Mouse (Mus musculus) CH12.LX (cell line): ENCODE data around the gene Cebpe. TPM values are rescaled to one million over a fixed set of nuclear protein-coding genes. Genes with fewer than 3 reads are reported as not detected.

ENCODE experiments used
- DNase-seq: peaks from one replicate; pipeline ENCODE4 v3.0.0-alpha.2; 2013; ENCODE audit errors: extremely low read depth
- H3K27ac ChIP-seq: 2 replicates; pipeline ENCODE4 v1.5.1; 2012; ENCODE audit warnings: low read depth, mild to moderate bottlenecking, control low read depth, moderate library complexity; ENCODE audit not compliant: insufficient read depth
- H3K27me3 ChIP-seq: replicated peaks from 2 replicates; pipeline ENCODE3; 2012; ENCODE audit warnings: inconsistent platforms
- H3K36me3 ChIP-seq, 2 experiments: replicated peaks in 1 of 2; 2 replicates each; pipeline versions ENCODE3 to v1.6.1; 2012; ENCODE audit warnings: inconsistent platforms in 1 of 2, low read length in 1 of 2, mild to moderate bottlenecking in 1 of 2, mixed read lengths in 1 of 2, moderate library complexity in 1 of 2; ENCODE audit not compliant: control insufficient read depth in 1 of 2, insufficient read depth in 1 of 2
- H3K4me1 ChIP-seq, 2 experiments: 2 replicates each; pipeline ENCODE4 v1.6.1; 2012; ENCODE audit warnings: inconsistent platforms in 1 of 2, moderate library complexity in 1 of 2; ENCODE audit not compliant: insufficient read depth in 2 of 2, control insufficient read depth in 1 of 2
- H3K4me2 ChIP-seq: 2 replicates; pipeline ENCODE4 v1.6.1; 2012; ENCODE audit warnings: low read depth, mild to moderate bottlenecking, control low read depth; ENCODE audit not compliant: poor library complexity, insufficient read depth, severe bottlenecking
- H3K4me3 ChIP-seq, 3 experiments: fragments of 150-350 bp in 1 of 3; sonication (generic) in 1 of 3; replicated peaks in 1 of 3; 2 replicates each; pipeline versions ENCODE3 to v1.5.1; 2011 to 2012; ENCODE audit warnings: low read depth in 2 of 3, low read length in 2 of 3, mild to moderate bottlenecking in 2 of 3, moderate library complexity in 2 of 3, control low read depth in 1 of 3, improper control_type of control experiment in 1 of 3, inconsistent platforms in 1 of 3, mixed read lengths in 1 of 3; ENCODE audit not compliant: poor library complexity in 1 of 3
- H3K79me2 ChIP-seq: replicated peaks from 2 replicates; pipeline ENCODE4 v1.6.1; 2012; ENCODE audit warnings: mild to moderate bottlenecking, moderate library complexity; ENCODE audit not compliant: control insufficient read depth, poor library complexity, insufficient read depth, severe bottlenecking; ENCODE audit errors: extremely low read depth
- H3K9ac ChIP-seq: 2 replicates; pipeline ENCODE4 v1.6.1; 2012; ENCODE audit warnings: low read depth, mild to moderate bottlenecking, control low read depth, moderate library complexity; ENCODE audit not compliant: insufficient read depth
- H3K9me3 ChIP-seq: replicated peaks from 2 replicates; pipeline ENCODE3; 2012; ENCODE audit warnings: low read length, inconsistent platforms, mixed read lengths
- BHLHE40 ChIP-seq: IDR thresholded peaks from 2 replicates; pipeline ENCODE4 v1.6.1; 2011; ENCODE audit warnings: mild to moderate bottlenecking, low read depth, low read length, improper control_type of control experiment
- CHD1 ChIP-seq: IDR thresholded peaks from 2 replicates; pipeline ENCODE4 v1.6.1; 2012; ENCODE audit warnings: low read depth, low read length, improper control_type of control experiment, inconsistent platforms
- CHD2 ChIP-seq: IDR thresholded peaks from 2 replicates; pipeline ENCODE4 v1.6.1; 2011; ENCODE audit warnings: low read length, improper control_type of control experiment
- EP300 ChIP-seq: IDR thresholded peaks from 2 replicates; pipeline ENCODE4 v1.6.1; 2011; ENCODE audit warnings: low read length, improper control_type of control experiment
- GABPA ChIP-seq: IDR thresholded peaks from 2 replicates; pipeline ENCODE4 v1.6.1; 2012; ENCODE audit warnings: low read depth, low read length, improper control_type of control experiment, inconsistent platforms; ENCODE audit not compliant: insufficient replicate concordance
- HCFC1 ChIP-seq: IDR thresholded peaks from 2 replicates; pipeline ENCODE4 v1.6.1; 2012; ENCODE audit warnings: low read depth, mild to moderate bottlenecking, inconsistent platforms, low read length, improper control_type of control experiment
- IRF4 ChIP-seq: IDR thresholded peaks from 2 replicates; pipeline ENCODE4 v1.6.1; 2014; ENCODE audit warnings: low read depth, mild to moderate bottlenecking, inconsistent platforms, low read length, improper control_type of control experiment
- MAX ChIP-seq: IDR thresholded peaks from 2 replicates; pipeline ENCODE4 v1.6.1; 2011; ENCODE audit warnings: low read length, improper control_type of control experiment
- MXI1 ChIP-seq: IDR thresholded peaks from 2 replicates; pipeline ENCODE4 v1.6.1; 2011; ENCODE audit warnings: mild to moderate bottlenecking, low read depth, low read length, improper control_type of control experiment
- MYC ChIP-seq: IDR thresholded peaks from 2 replicates; pipeline ENCODE4 v1.6.1; 2011; ENCODE audit warnings: low read depth, mild to moderate bottlenecking, improper control_type of control experiment, low read length
- PAX5 ChIP-seq: IDR thresholded peaks from 2 replicates; pipeline ENCODE4 v1.6.1; 2012; ENCODE audit warnings: low read length, inconsistent platforms, mixed read lengths
- POLR2A ChIP-seq: IDR thresholded peaks from 2 replicates; pipeline ENCODE4 v1.6.1; 2011; ENCODE audit warnings: low read depth, mild to moderate bottlenecking, improper control_type of control experiment, low read length
- RAD21 ChIP-seq: IDR thresholded peaks from 2 replicates; pipeline ENCODE4 v1.6.1; 2011; ENCODE audit warnings: low read depth, mild to moderate bottlenecking, low read length, improper control_type of control experiment, moderate library complexity
- RCOR1 ChIP-seq: conservative IDR thresholded peaks from 2 replicates; pipeline ENCODE4 v1.6.1; 2012; ENCODE audit warnings: low read depth, mild to moderate bottlenecking, inconsistent platforms, low read length, improper control_type of control experiment
- SMC3 ChIP-seq: IDR thresholded peaks from 2 replicates; pipeline ENCODE4 v1.6.1; 2011; ENCODE audit warnings: low read depth, low read length, improper control_type of control experiment
- TBP ChIP-seq: conservative IDR thresholded peaks from 2 replicates; pipeline ENCODE4 v1.6.1; 2011; ENCODE audit warnings: low read depth, low read length, improper control_type of control experiment
- TCF12 ChIP-seq: IDR thresholded peaks from 2 replicates; pipeline ENCODE4 v1.6.1; 2014; ENCODE audit warnings: low read depth, mild to moderate bottlenecking, inconsistent platforms, low read length, improper control_type of control experiment
- UBTF ChIP-seq: IDR thresholded peaks from 2 replicates; pipeline ENCODE4 v1.6.1; 2012; ENCODE audit warnings: low read depth, mild to moderate bottlenecking, inconsistent platforms, low read length, improper control_type of control experiment, moderate library complexity
- ZNF384 ChIP-seq: IDR thresholded peaks from 2 replicates; pipeline ENCODE4 v1.6.1; 2012; ENCODE audit warnings: low read depth, low read length, improper control_type of control experiment, inconsistent platforms
- dilution Hi-C: fragments of 300-500 bp; cut with MboI; formaldehyde crosslinking; loops from 2 replicates; pipeline ENCODE4 v1.14.3; 2020; ENCODE audit warnings: low sequenced_read_pairs; ENCODE audit not compliant: extremely low pct_unique_long_range_greater_than_20kb, extremely low pct_ligation_motif_present
- in situ Hi-C: fragments of 300-500 bp; cut with MboI; formaldehyde crosslinking; loops from 3 replicates; pipeline ENCODE4 v1.14.3; 2019; ENCODE audit warnings: low sequenced_read_pairs, low pct_ligation_motif_present, low pct_unique_long_range_greater_than_20kb, mixed read lengths
- polyA plus RNA-seq: library from polyadenylated mRNA; unstranded; fragments of >175 nt; gene quantifications from 2 replicates; pipeline ENCODE4 v1.2.1, GENCODE M21; 2012; ENCODE audit warnings: low read depth; ENCODE audit not compliant: insufficient read length
- total RNA-seq, 2 experiments: library from RNA; depleted of rRNA; stranded (reverse); fragments of 300-350 nt in 1 of 2; fragments of >200 nt in 1 of 2; gene quantifications; 2 replicates each; pipeline ENCODE4 v1.2.3; 2012 to 2014

Gene Cebpe
- total and polyA plus RNA-seq, 3 experiments = 0.34 TPM; not detected in 2

GRCm38 (mm10) chr14:54749238-54749637, 37.3 kb upstream of the Cebpe start:
- dilution Hi-C loops = no loop called here
- no peak for DNase-seq
- no peak for TF ChIP-seq SMC3
- no peak for TF ChIP-seq CHD2
- no peak for TF ChIP-seq MYC
- TF ChIP-seq HCFC1 = no peak
- no peak for TF ChIP-seq EP300
- no peak for TF ChIP-seq ZNF384
- TF ChIP-seq CHD1 = no peak
- no peak for TF ChIP-seq RAD21
- TF ChIP-seq POLR2A = no peak
- TF ChIP-seq, all 38 proteins: peak for 0
- Histone ChIP-seq H3K9me3 (no peaks in the 10 kb centered on the region), H3K27me3 (no peaks in the 10 kb centered on the region), H3K79me2 (no peaks in the 10 kb centered on the region), H3K4me1 (peaks cover 5 to 19% of the 10 kb centered on the region in 2 experiments; a peak in 3 of 4 replicates), H3K9ac (no peak overlapping the region), H3K4me3 (no peak overlapping the region), H3K27ac (no peak overlapping the region), H3K36me3 (no peaks in the 10 kb centered on the region), H3K4me2 (no peak overlapping the region)
- in situ Hi-C loops = no loop called here

- in situ Hi-C loops (no loop called here), dilution Hi-C loops (no loop called here)
- TF ChIP-seq RAD21 = no peak
- no peak for TF ChIP-seq UBTF
- TF ChIP-seq MAX = no peak
- peak; percentile 29; the same call in 1 of the 2 replicates for TF ChIP-seq BHLHE40
- no peak for TF ChIP-seq CHD2
- peak; percentile 29 for DNase-seq
- Histone ChIP-seq H3K4me2 (0 out of 2 replicates have a peak overlapping the region, but pooled peaks have one; percentile 29), H3K79me2 (no peaks in the 10 kb centered on the region), H3K36me3 (no peaks in the 10 kb centered on the region), H3K9me3 (no peaks in the 10 kb centered on the region), H3K4me3 (no peak overlapping the region), H3K27me3 (no peaks in the 10 kb centered on the region), H3K27ac (no peak overlapping the region), H3K9ac (no peak overlapping the region), H3K4me1 (peaks cover 3 to 9% of the 10 kb centered on the region in 2 experiments; a peak in 3 of 4 replicates)
Measured at GRCm38 (mm10) chr14:54747942-54748917, 36.3 kb upstream of the Cebpe start.

- in situ Hi-C loops (no loop called here), dilution Hi-C loops (no loop called here)
- no peak overlapping the region for H3K27ac ChIP-seq
- H3K4me2 ChIP-seq = no peak overlapping the region
- H3K4me3 ChIP-seq = no peak overlapping the region
- H3K9me3 ChIP-seq = no peaks in the 10 kb centered on the region
- no peak overlapping the region for H3K9ac ChIP-seq
- TF ChIP-seq RCOR1 (no peak), TCF12 (no peak), GABPA (no peak), MAX (no peak), TBP (no peak), MXI1 (no peak), IRF4 (no peak), RAD21 (no peak), PAX5 (no peak)
- no peaks in the 10 kb centered on the region for H3K36me3 ChIP-seq
- DNase-seq = no peak
- no peaks in the 10 kb centered on the region for H3K79me2 ChIP-seq
- H3K27me3 ChIP-seq = no peaks in the 10 kb centered on the region
- H3K4me1 ChIP-seq = peaks cover 3 to 9% of the 10 kb centered on the region in 2 experiments; a peak in 3 of 4 replicates
Measured at GRCm38 (mm10) chr14:54746038-54746437, 34.1 kb upstream of the Cebpe start.
